Mouse (Mus musculus) effector memory CD4-positive, alpha-beta T cell, adult 7 months (primary cell): Measurements from ENCODE around the gene Epdr1. TPM values are rescaled to one million over a fixed set of nuclear protein-coding genes. Genes with fewer than 3 reads are reported as not detected.

Experiments
- polyA plus RNA-seq: library from polyadenylated mRNA; unstranded; fragments of 100-300 nt; shearing (Covaris generic); gene quantifications from one replicate; pipeline ENCODE4 v1.2.1, GENCODE M21; 2017

The Epdr1 gene
- not detected for polyA plus RNA-seq

GRCm38 (mm10) chr13:19619216-19619927, at the start of gene Epdr1:
Gene Epdr1, minus strand, starts transcription at chr13:19619927.

DNA sequence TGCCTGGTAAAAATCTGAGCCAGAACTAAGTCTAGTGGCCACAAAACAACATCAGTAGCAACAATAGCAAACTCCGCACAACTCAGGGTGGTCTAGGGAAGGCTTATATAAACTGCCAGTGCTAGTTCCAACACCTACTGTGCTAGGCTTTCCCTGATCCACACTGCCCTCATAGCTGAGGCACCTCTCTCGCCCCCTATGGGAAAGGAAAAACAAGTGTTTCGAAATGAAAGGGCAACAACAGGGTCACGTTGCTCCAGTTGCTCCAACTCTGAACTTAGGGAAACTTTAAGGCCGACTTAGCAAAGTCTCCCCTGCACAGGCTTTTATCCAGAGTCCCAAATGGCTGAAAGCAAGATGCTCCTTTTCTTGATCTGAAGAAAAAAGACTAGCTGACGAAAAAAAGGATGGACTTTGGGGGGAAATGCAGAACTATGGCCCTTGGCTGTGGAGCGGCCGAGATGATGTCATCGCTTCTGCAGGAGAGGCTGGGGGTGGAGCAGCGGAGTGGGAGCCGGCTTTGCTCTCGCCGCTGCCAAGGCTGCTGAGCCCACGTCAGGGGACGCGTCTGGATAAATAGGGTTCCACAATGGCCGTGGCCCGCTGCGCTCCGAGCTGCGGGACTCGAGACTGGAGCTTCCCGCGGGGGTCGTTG, 3.0 kb upstream of the Epdr1 start, which contains the start of gene Sfrp4:
Gene Sfrp4, plus strand, starts transcription at position 532 of the 655 bp plus-strand sequence.

Other genes with a start within 250 kb of the Epdr1 start
- gene Stard3nl, start 224.1 kb downstream of the Epdr1 start, polyA plus RNA-seq, result 33.2 TPM
- not detected for gene Sfrp4, start 3.2 kb upstream of the Epdr1 start, polyA plus RNA-seq
- gene Nme8, start 77.9 kb upstream of the Epdr1 start, polyA plus RNA-seq, result not detected
- not detected for gene Gpr141, start 204.3 kb upstream of the Epdr1 start, polyA plus RNA-seq